Mouse (Mus musculus): ENCODE measurements around the gene Parp14. TPM values are rescaled to one million over a fixed set of nuclear protein-coding genes. Genes with fewer than 3 reads are reported as not detected.

Gene Parp14
- total RNA-seq, 2 experiments from 2014 or later, result 1.0 to 1.4 TPM

DNA sequence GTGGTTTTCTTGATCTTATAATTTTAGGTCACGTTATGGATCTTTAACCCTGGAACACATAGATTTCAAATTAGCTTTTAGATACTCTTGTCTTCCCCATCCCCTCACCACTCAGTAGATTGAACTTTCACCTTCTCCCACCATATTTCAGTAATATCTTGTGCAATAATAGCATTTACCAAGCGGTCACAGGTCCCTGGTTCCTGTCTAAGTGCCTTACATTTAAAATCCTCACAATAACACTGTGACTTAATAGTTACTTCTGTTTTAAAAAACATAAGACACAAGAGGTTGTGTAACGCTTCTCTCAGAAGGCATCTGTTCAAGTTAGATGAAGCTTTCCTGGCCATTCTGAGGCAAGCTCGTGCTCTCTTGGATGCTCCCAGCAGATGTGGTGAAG is 67.6 kb downstream of the Parp14 start:
- intact Hi-C loops (cut with DNase I), result no loop called here

DNA sequence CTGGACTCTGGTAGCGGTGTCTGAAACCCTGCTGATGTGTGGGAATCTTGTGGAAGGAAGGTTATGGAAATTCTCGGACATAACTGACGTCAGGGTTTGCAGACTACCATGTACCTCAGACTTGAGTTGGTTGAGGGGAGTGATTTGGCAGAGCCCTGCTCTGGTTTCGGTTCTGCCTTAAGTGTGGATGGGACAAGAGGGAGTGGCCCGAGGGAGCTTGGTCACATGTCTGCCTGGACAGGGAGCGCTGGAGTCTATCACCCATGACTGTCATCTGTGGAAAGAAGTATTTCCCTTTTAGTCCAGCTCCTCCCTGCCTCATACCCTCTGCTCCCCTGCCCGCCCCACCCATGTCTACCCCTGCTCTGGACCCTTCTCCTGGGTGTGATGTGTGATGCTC is 69.2 kb downstream of the Parp14 start:
- no peak for DNase-seq (ENCODE audit: low spot score in 2 of 2)
- intact Hi-C loops (cut with DNase I), result no loop called here

More for the DNA sequence above, 67.6 kb downstream of the Parp14 start:
- DNase-seq (ENCODE audit: low spot score in 2 of 2), result no peak

DNA sequence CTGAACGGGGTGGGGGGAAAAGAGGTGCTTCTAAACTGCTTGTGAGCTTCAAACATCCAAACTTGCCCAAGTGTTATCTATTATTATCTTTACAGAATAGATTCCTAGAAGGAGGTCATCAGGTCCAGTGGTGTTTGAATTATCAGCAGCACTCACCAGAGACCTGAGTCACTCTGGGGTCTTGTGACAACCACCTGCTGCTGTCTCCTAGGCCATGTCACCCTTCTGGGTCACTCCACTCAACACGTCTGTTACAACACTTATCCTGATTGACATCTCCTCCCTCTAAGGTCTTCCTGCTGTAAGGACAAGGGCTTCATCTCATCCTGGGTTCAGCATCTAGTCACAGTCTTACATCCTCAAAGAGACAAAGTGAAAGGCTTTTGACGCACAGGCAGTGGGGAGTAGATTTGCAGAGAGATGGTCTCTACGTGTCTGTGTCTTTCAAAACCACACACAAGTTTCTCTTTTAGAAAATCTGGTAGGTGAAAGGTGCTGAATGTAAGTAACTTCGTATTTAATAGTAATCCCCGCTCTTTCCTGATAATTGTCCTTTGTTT is 79.3 kb downstream of the Parp14 start:
- intact Hi-C loops (cut with DNase I), result no loop called here
- no peak for DNase-seq (ENCODE audit: low spot score in 2 of 2)

DNA sequence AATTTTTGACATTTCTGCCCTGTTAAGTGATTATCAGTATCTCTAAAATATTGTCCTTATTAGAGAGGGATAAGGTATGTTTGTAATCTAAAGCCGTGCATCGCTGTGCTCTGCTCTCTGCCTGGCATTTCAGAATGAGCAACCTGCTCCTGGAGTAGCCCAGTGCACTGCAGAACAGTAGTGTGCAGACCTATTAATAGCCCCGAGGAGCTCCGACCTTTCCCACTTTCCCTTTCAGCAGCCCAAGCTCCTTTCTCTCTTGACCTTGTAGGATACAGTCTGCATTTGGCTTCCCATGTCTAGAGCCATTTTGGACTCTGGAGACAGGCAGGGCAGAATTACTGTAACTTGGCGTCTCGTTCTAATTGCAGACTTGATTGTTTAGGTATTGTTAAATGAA is 83.0 kb downstream of the Parp14 start:
- intact Hi-C loops (cut with DNase I), result no loop called here
- no peak for DNase-seq (ENCODE audit: low spot score in 2 of 2)

- no peak for DNase-seq (ENCODE audit: low spot score in 2 of 2)
- intact Hi-C loops (cut with DNase I), result no loop called here
These were observed 83.7 kb downstream of the Parp14 start for GRCm38 (mm10) chr16:35787568-35788189.

GRCm38 (mm10) chr16:35787163-35787562 is 84.2 kb downstream of the Parp14 start:
- DNase-seq (ENCODE audit: low spot score in 2 of 2), result no peak
- intact Hi-C loops (cut with DNase I), result no loop called here

- DNase-seq (ENCODE audit: low spot score in 2 of 2), result no peak
- intact Hi-C loops (cut with DNase I), result no loop called here
These were observed 87.1 kb downstream of the Parp14 start for GRCm38 (mm10) chr16:35784134-35784725.

- intact Hi-C loops (cut with DNase I), result no loop called here
- DNase-seq (ENCODE audit: low spot score in 2 of 2), result no peak
These were observed 88.2 kb downstream of the Parp14 start for GRCm38 (mm10) chr16:35783207-35783573.

Other genes starting within 250 kb of the Parp14 start
- gene Dirc2, start 102.2 kb downstream of the Parp14 start, total RNA-seq (2021), result 10 to 100 TPM; 64.1 to 74.7 TPM
- gene Hspbap1, start 101.2 kb downstream of the Parp14 start, total RNA-seq (2021), result 1 to 10 TPM; 6.1 to 7.1 TPM
- 1 to 10 TPM; 1.8 to 2.9 TPM for gene Parp9, start 66.9 kb upstream of the Parp14 start, total RNA-seq (2021)
- 1 to 10 TPM; 3.9 to 4.2 TPM for gene Dtx3l, start 67.6 kb upstream of the Parp14 start, total RNA-seq (2021)
- gene Kpna1, start 107.2 kb upstream of the Parp14 start, total RNA-seq (2021), result 100 to 1,000 TPM; 135 to 137 TPM
- 1 to 10 TPM; 3.8 to 4.8 TPM for gene Wdr5b, start 169.6 kb upstream of the Parp14 start, total RNA-seq (2021)
- 10 to 100 TPM; 64.6 to 65.8 TPM for gene Fam162a, start 200.1 kb upstream of the Parp14 start, total RNA-seq (2021)
- gene Ccdc58, start 200.1 kb upstream of the Parp14 start, total RNA-seq (2021), result 10 to 100 TPM; 19.4 to 19.8 TPM